Mouse (Mus musculus): ENCODE data around the gene Rbm4. TPM values are rescaled to one million over a fixed set of nuclear protein-coding genes. Genes with fewer than 3 reads are reported as not detected.
A peak's percentile ranks its signal among the peaks of the same experiment; 100 is the strongest.
"Not testable (repeated sequence)": the region's sequence is repeated elsewhere in the genome, so short reads cannot be mapped to it uniquely, and the experiment has no call there.

Gene Rbm4
- total and polyA plus RNA-seq, 3 experiments = 39.2 to 46.3 (median 39.4) TPM

DNA sequence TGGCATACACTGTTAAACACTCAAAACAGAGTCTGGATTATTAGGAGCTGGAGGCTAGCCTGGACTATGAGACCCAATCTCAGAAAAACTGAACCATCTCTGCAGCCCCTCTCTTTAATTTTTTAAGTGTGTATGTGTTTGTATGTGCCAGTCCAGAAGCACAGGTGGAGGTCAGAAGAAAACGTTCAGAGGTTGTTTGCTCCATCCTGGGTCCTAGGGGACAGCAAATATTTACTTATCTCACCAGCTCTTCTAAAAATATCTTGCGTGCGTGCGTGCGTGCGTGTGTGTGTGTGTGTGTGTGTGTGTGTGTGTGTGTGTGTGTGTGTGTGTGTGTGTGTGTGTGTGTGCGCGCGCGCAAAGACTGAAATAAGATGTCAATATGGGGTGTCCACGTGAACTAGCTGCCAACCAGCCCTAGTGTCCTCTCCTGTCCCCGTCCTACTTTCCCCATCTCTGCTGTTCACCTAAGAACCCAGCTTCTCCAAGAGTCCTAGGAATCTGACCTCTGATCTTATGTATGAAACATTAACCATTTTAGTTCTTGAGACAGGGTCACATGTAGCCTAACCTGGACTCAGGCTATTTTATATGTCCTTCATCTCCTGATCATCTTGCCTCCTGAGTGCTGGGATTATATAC, 26.1 kb downstream of the Rbm4 start:
- WGBS = 68% methylated on average over 12 of the region's 12 CpGs
- TF ChIP-seq POLR2A (IDR thresholded peaks at IDR 0.05; ENCODE audit: insufficient read depth, low read depth, low read length) = no peak
- no peak for TF ChIP-seq CTCF (IDR thresholded peaks at IDR 0.05)
- TF ChIP-seq EP300 (IDR thresholded peaks at IDR 0.05; ENCODE audit: insufficient read depth, low read depth, low read length) = no peak
- H3K36me3 ChIP-seq (ENCODE audit: control insufficient read depth, insufficient read depth, low read length) = peaks cover 24% of the 10 kb centered on the region
- intact Hi-C loops (cut with DNase I) = no loop called here
- H3K79me2 ChIP-seq (replicated peaks; ENCODE audit: control insufficient read depth, insufficient read depth, low read length) = peaks cover 3% of the 10 kb centered on the region; the same call in 1 of the 2 replicates
- DNase-seq = no peak
- H3K4me1 ChIP-seq (ENCODE audit: control insufficient read depth, insufficient read depth, low read length) = peaks cover 3% of the 10 kb centered on the region; the same call in 1 of the 2 replicates
- no peaks in the 10 kb centered on the region for H3K27me3 ChIP-seq (ENCODE audit: control insufficient read depth, insufficient read depth, low read length)
- no peak overlapping the region for H3K4me3 ChIP-seq
- no peak overlapping the region for H3K9ac ChIP-seq (ENCODE audit: low read depth, low read length)
- H3K27ac ChIP-seq = no peak overlapping the region

DNA sequence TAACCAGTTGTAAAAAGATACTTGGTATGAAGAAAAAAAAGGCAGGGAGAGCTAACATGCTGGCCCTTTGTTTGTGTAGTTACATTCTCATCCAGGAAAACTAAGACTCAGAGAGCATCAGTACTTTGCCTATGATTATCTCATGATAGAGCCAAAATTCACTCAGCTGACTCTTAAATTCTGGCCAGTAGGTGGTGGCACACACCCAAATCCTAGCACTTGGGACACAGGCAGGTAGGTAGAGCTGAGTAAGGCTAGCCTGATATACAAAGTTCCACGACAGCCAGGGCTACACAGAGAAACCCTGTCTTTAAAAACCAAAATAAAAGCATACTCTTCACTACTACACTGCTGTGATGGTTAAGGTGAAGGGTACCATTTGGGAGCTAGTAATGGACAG, 30.8 kb downstream of the Rbm4 start:
- Histone ChIP-seq H3K27me3 (ENCODE audit: control insufficient read depth, insufficient read depth, low read length) (no peaks in the 10 kb centered on the region), H3K4me1 (ENCODE audit: control insufficient read depth, insufficient read depth, low read length) (peaks cover 2% of the 10 kb centered on the region; the same call in 1 of the 2 replicates), H3K4me3 (no peak overlapping the region), H3K27ac (no peak overlapping the region), H3K79me2 (replicated peaks; ENCODE audit: control insufficient read depth, insufficient read depth, low read length) (peaks cover 5% of the 10 kb centered on the region), H3K36me3 (ENCODE audit: control insufficient read depth, insufficient read depth, low read length) (peaks cover 20% of the 10 kb centered on the region), H3K9ac (ENCODE audit: low read depth, low read length) (no peak overlapping the region)
- WGBS = 54% methylated on average over 1 of the region's 1 CpGs
- intact Hi-C loops (cut with DNase I) = no loop called here
- no peak for DNase-seq
- TF ChIP-seq EP300 (IDR thresholded peaks at IDR 0.05; ENCODE audit: insufficient read depth, low read depth, low read length) (no peak), CTCF (IDR thresholded peaks at IDR 0.05) (peak; percentile 47)

DNA sequence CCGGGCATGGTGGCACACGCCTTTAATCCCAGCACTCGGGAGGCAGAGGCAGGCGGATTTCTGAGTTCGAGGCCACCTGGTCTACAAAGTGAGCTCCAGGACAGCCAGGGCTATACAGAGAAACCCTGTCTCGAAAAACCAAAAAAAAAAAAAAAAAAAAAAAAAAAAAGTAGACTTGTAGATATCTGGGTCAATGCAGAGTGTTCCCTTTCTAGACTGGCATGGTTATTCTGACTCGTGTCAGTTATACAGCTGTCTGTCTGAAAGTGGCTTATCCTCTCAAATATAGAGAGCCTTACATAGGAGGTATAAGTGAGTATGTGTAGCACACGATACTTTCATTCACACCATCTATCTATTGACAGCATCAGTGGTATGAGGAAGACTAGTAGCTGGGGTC, 33.2 kb downstream of the Rbm4 start:
- H3K4me1 ChIP-seq (ENCODE audit: control insufficient read depth, insufficient read depth, low read length); H3K79me2 ChIP-seq (replicated peaks; ENCODE audit: control insufficient read depth, insufficient read depth, low read length); intact Hi-C loops (cut with DNase I); H3K9ac ChIP-seq (ENCODE audit: low read depth, low read length); DNase-seq; H3K27ac ChIP-seq; H3K4me3 ChIP-seq; H3K27me3 ChIP-seq (ENCODE audit: control insufficient read depth, insufficient read depth, low read length): not testable (repeated sequence)
- 88% methylated on average over 7 of the region's 8 CpGs for WGBS
- peaks cover 14% of the 10 kb centered on the region for H3K36me3 ChIP-seq (ENCODE audit: control insufficient read depth, insufficient read depth, low read length)

DNA sequence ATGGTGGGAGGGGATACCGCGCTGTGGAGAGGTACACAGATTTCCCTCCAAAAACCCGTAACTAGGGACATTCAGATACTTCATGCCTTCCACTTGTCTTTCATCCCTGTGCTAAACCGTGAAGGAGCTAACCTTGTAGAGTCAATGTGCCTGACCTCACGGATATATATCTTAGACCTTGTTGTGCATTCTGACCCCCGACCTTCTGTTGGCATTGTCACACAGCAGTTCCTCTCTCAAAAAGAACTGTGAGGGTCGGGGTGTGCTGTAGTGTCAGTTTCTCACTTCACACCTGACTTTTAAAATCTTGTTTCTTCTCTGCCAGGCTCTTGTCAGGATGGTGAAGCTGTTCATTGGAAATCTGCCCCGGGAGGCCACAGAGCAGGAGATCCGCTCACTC, 36.8 kb downstream of the Rbm4 start:
- DNase-seq = no peak
- intact Hi-C loops (cut with DNase I) = loop anchor here (2.0 to 10.0 kb wide), 3 partner anchors 35 to 248 kb away; partner anchors contain the start of genes Gm21992, Rbm14 and Rbm4
- Histone ChIP-seq H3K79me2 (replicated peaks; ENCODE audit: control insufficient read depth, insufficient read depth, low read length) (no peaks in the 10 kb centered on the region), H3K27ac (peak overlapping the region; percentile 84), H3K27me3 (ENCODE audit: control insufficient read depth, insufficient read depth, low read length) (no peaks in the 10 kb centered on the region), H3K4me3 (peak overlapping the region; percentile 74), H3K4me1 (ENCODE audit: control insufficient read depth, insufficient read depth, low read length) (peaks cover 1% of the 10 kb centered on the region), H3K36me3 (ENCODE audit: control insufficient read depth, insufficient read depth, low read length) (peaks cover 10% of the 10 kb centered on the region), H3K9ac (ENCODE audit: low read depth, low read length) (peak overlapping the region; percentile 86)
- 3% methylated on average over 9 of the region's 9 CpGs for WGBS
- TF ChIP-seq CTCF (IDR thresholded peaks at IDR 0.05) = no peak

DNA sequence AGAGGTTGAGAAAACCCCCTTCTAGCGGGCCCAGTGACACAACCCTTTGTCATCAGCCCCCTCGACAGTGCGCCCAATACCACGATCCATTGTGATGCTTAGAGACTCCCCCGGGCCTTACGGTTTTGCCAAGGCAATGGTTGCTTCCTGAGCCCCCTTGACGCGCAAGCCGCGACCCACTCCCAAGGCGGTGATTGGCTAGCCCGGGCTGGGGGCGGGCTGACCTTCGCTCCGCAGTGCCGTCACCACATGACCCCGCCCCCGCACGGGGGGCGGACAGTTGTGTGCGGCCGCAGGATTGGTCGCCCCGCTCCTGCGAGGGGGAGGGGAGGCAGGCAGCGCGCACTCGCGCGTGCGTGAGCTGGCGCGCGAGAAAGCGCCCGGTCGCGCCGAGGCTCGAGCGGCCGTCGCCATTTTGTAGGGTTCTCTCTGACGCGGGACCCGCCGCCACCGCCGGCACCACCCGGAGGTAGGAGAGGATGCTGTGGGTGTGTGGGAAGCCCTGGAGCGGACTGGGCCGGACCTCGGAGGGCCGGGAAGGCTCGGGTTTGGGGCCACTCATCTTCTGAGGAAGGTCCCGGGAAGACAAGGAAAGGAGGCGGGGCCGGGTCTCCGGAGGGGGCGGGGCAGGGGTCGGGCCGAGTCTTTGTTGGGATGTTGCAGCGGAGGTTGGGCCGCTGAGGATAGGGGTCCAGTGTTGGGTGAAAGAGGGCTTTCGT, 37.3 kb downstream of the Rbm4 start, which contains the start of gene Rbm4b:
Rbm4b (plus strand) TSS at position 305 of the 719 bp plus-strand sequence.
- WGBS = under 1% methylated on average over 65 of the region's 65 CpGs
- peaks cover 1% of the 10 kb centered on the region for H3K4me1 ChIP-seq (ENCODE audit: control insufficient read depth, insufficient read depth, low read length)
- intact Hi-C loops (cut with DNase I) = loop anchor here (2.0 to 10.0 kb wide), 3 partner anchors 36 to 248 kb away; partner anchors contain the start of genes Gm21992, Rbm14 and Rbm4
- H3K9ac ChIP-seq (ENCODE audit: low read depth, low read length) = peak within 1 kb of the TSS; percentile 86
- peak within 1 kb of the TSS; percentile 74 for H3K4me3 ChIP-seq
- no peaks in the 10 kb centered on the region for H3K79me2 ChIP-seq (replicated peaks; ENCODE audit: control insufficient read depth, insufficient read depth, low read length)
- DNase-seq = peak; percentile 97 to 98
- peak within 1 kb of the TSS; percentile 84 for H3K27ac ChIP-seq
- no peaks in the 10 kb centered on the region for H3K27me3 ChIP-seq (ENCODE audit: control insufficient read depth, insufficient read depth, low read length)
- peaks cover 10% of the 10 kb centered on the region for H3K36me3 ChIP-seq (ENCODE audit: control insufficient read depth, insufficient read depth, low read length)
- no peak for TF ChIP-seq CTCF (IDR thresholded peaks at IDR 0.05)
- peak; percentile 68 for TF ChIP-seq POLR2A (IDR thresholded peaks at IDR 0.05; ENCODE audit: insufficient read depth, low read depth, low read length)
- peak; percentile 81 for TF ChIP-seq EP300 (IDR thresholded peaks at IDR 0.05; ENCODE audit: insufficient read depth, low read depth, low read length)

DNA sequence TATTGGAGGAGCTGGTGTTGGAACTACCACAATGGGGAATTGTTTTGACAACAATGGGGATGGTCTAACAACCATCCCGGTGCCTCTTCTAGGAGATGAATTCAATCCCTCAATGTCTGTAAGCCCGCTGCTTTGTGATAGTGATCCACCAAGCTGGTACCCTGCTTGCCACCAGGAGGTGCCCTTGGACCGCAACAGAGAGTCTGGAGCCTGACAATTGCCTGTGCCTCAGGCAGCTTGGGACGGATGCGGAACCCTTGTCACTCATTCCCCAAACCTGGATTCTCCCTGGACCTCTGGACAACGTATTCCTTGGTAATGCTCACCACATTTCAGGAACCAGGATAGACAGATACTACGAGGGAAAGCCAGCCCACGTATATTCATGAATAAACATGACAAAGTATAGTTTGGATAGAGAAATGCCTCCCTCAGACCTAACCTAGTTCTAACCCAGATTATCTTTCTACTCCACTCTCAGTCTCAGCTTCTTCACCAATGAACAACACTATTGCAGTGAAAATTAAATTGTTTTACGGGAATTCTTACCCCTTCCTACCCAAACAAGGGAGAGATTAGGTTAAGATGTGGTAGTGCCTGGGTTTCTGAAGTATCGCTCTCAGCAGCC, 38.0 kb downstream of the Rbm4 start:
- intact Hi-C loops (cut with DNase I) = loop anchor here (1.0 to 10.0 kb wide), 6 partner anchors 37 to 249 kb away; partner anchors contain the start of genes Gm21992, Rbm14 and Rbm4
- no peaks in the 10 kb centered on the region for H3K79me2 ChIP-seq (replicated peaks; ENCODE audit: control insufficient read depth, insufficient read depth, low read length)
- H3K27me3 ChIP-seq (ENCODE audit: control insufficient read depth, insufficient read depth, low read length) = no peaks in the 10 kb centered on the region
- peak overlapping the region; percentile 84 for H3K27ac ChIP-seq
- WGBS = under 1% methylated on average over 10 of the region's 10 CpGs
- peak overlapping the region; percentile 67 for H3K9ac ChIP-seq (ENCODE audit: low read depth, low read length)
- H3K36me3 ChIP-seq (ENCODE audit: control insufficient read depth, insufficient read depth, low read length) = peaks cover 8% of the 10 kb centered on the region
- H3K4me3 ChIP-seq = peak overlapping the region; percentile 74
- H3K4me1 ChIP-seq (ENCODE audit: control insufficient read depth, insufficient read depth, low read length) = peaks cover 1% of the 10 kb centered on the region
- TF ChIP-seq CTCF (IDR thresholded peaks at IDR 0.05) = peak; percentile 97; the same call in 1 of the 2 replicates
- peak; percentile 31; the same call in 1 of the 2 replicates for TF ChIP-seq POLR2A (IDR thresholded peaks at IDR 0.05; ENCODE audit: insufficient read depth, low read depth, low read length)
- peak; percentile 94 for TF ChIP-seq EP300 (IDR thresholded peaks at IDR 0.05; ENCODE audit: insufficient read depth, low read depth, low read length)
- DNase-seq = peak; percentile 89 to 90
